Mouse (Mus musculus): ENCODE measurements around the gene Dis3l2. TPM values are rescaled to one million over a fixed set of nuclear protein-coding genes. Genes with fewer than 3 reads are reported as not detected.

The Dis3l2 gene
- polyA plus RNA-seq, 1 experiment, result 5.6 TPM

GRCm38 (mm10) chr1:86762161-86762560 lies 58.6 kb downstream of the Dis3l2 start:
- Histone ChIP-seq H3K27ac (replicated peaks; ENCODE audit: low read depth, low read length) (no peak overlapping the region), H3K4me3 (ENCODE audit: insufficient read depth, low read depth, low read length) (no peak overlapping the region), H3K4me1 (ENCODE audit: control insufficient read depth, insufficient read depth, insufficient read length, low read length) (no peaks in the 10 kb centered on the region)

GRCm38 (mm10) chr1:86801241-86801640 lies 97.6 kb downstream of the Dis3l2 start:
- no peak overlapping the region for H3K27ac ChIP-seq (replicated peaks; ENCODE audit: low read depth, low read length)
- no peak overlapping the region for H3K4me3 ChIP-seq (ENCODE audit: insufficient read depth, low read depth, low read length)
- H3K4me1 ChIP-seq (ENCODE audit: control insufficient read depth, insufficient read depth, insufficient read length, low read length), result no peaks in the 10 kb centered on the region

GRCm38 (mm10) chr1:86811756-86812155 lies 108.1 kb downstream of the Dis3l2 start:
- no peaks in the 10 kb centered on the region; the same call in 1 of the 2 replicates for H3K4me1 ChIP-seq (ENCODE audit: control insufficient read depth, insufficient read depth, insufficient read length, low read length)
- no peak overlapping the region for H3K27ac ChIP-seq (replicated peaks; ENCODE audit: low read depth, low read length)
- no peak overlapping the region for H3K4me3 ChIP-seq (ENCODE audit: insufficient read depth, low read depth, low read length)

- Histone ChIP-seq H3K4me3 (ENCODE audit: insufficient read depth, low read depth, low read length) (no peak overlapping the region), H3K27ac (replicated peaks; ENCODE audit: low read depth, low read length) (no peak overlapping the region), H3K4me1 (ENCODE audit: control insufficient read depth, insufficient read depth, insufficient read length, low read length) (no peaks in the 10 kb centered on the region)
Observed at GRCm38 (mm10) chr1:86822266-86822665, 118.7 kb downstream of the Dis3l2 start.

DNA sequence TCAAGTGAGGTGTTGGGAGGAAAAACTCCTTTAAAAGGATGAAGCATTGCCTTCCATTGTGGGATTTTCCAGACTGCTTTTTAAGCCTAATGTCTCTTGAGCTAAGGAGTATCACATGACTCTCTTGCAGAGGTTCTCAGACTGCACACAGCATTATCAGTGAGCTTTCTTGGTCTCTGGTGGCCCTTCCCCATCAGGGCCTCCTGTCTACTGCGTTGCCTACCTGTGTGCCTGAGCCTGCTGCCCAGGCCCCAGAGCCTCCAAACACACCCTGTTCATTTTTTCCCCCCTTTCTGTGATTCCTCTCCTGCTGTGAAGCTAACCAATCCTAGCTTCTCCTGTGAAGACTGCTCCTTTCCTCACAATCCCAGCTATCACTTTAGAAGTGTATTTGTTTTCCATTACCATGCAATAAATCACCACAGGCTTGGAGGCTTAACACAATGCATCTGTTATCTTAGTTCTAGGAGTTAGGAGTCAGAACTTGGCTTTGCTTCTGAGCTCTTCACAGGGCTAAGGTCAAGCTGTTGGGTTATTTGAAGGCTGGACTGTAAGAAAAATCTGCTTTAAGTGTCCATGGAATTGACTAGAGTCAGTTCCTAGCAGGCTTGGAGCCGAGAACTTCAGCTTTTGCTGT lies 130.9 kb downstream of the Dis3l2 start:
- Histone ChIP-seq H3K27ac (replicated peaks; ENCODE audit: low read depth, low read length) (no peak overlapping the region), H3K4me3 (ENCODE audit: insufficient read depth, low read depth, low read length) (no peak overlapping the region), H3K4me1 (ENCODE audit: control insufficient read depth, insufficient read depth, insufficient read length, low read length) (no peaks in the 10 kb centered on the region)

DNA sequence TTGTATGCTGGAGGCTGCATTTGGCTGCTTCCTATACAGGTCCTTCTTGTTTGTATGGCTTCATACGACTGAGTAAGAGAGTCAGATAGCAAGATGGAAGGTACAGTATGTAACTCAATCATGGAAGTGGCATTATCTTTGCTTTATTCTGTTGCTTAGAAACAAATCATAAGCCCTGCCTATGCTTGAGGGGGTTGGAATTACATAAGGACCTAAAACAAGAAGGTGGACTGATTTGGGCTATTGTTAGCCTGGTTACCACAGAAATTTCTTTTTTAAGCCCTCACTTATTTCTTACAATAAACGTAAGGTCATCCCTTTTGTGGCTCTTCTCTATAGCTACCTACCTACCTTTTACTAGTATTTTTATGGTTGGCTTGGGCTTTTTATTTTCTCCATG lies 131.4 kb downstream of the Dis3l2 start:
- Histone ChIP-seq H3K4me1 (ENCODE audit: control insufficient read depth, insufficient read depth, insufficient read length, low read length) (no peaks in the 10 kb centered on the region), H3K27ac (replicated peaks; ENCODE audit: low read depth, low read length) (no peak overlapping the region), H3K4me3 (ENCODE audit: insufficient read depth, low read depth, low read length) (no peak overlapping the region)

- no peak overlapping the region for H3K27ac ChIP-seq (replicated peaks; ENCODE audit: low read depth, low read length)
- no peak overlapping the region for H3K4me3 ChIP-seq (ENCODE audit: insufficient read depth, low read depth, low read length)
- peaks cover 3% of the 10 kb centered on the region; the same call in 1 of the 2 replicates for H3K4me1 ChIP-seq (ENCODE audit: control insufficient read depth, insufficient read depth, insufficient read length, low read length)
Observed at GRCm38 (mm10) chr1:86850754-86851153, 147.1 kb downstream of the Dis3l2 start.

- H3K4me3 ChIP-seq (ENCODE audit: insufficient read depth, low read depth, low read length), result no peak overlapping the region
- H3K4me1 ChIP-seq (ENCODE audit: control insufficient read depth, insufficient read depth, insufficient read length, low read length), result peaks cover 4% of the 10 kb centered on the region; the same call in 1 of the 2 replicates
- H3K27ac ChIP-seq (replicated peaks; ENCODE audit: low read depth, low read length), result no peak overlapping the region
Observed at GRCm38 (mm10) chr1:86858876-86859275, 155.3 kb downstream of the Dis3l2 start.

DNA sequence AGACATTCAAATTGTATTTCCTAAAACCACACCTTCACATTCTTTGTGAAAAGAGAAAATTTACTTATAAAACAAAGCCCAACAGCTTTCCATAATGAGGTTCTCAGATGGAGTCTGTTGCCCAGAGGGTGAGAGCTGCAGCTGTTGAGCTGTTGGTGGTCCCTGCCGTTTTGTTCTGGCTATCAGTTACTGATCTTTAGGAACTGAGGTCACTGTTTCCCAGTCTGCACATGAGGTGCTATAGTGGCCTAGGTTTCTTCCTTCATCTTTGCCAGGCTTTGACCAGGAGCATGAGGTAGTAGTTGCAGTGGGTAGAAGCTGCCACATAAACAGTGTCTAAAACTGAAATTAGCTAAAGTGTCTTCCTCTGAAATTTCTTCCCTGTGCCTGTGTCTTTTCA lies 155.8 kb downstream of the Dis3l2 start:
- H3K4me1 ChIP-seq (ENCODE audit: control insufficient read depth, insufficient read depth, insufficient read length, low read length), result peaks cover 4% of the 10 kb centered on the region; the same call in 1 of the 2 replicates
- no peak overlapping the region for H3K4me3 ChIP-seq (ENCODE audit: insufficient read depth, low read depth, low read length)
- no peak overlapping the region for H3K27ac ChIP-seq (replicated peaks; ENCODE audit: low read depth, low read length)

DNA sequence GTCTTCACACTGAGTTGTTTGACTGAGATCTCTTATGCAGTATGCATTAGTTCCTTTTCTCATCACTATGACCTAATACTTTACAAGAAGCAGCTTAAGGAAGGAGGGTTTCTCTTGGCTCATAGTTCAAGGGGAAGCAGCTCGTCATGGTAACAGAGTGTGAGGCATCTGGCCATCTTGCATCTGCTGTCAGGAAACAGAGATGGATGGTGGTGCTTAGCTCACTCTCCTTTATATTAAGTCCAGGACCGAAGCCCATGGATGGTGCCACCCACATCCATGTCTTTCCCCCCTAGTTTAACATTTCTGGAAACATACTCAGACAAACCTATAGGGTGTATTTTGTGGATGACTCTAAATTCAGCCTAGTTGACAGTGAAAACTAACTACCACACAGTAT lies 170.1 kb downstream of the Dis3l2 start:
- Histone ChIP-seq H3K4me1 (ENCODE audit: control insufficient read depth, insufficient read depth, insufficient read length, low read length) (no peaks in the 10 kb centered on the region), H3K27ac (replicated peaks; ENCODE audit: low read depth, low read length) (no peak overlapping the region)

DNA sequence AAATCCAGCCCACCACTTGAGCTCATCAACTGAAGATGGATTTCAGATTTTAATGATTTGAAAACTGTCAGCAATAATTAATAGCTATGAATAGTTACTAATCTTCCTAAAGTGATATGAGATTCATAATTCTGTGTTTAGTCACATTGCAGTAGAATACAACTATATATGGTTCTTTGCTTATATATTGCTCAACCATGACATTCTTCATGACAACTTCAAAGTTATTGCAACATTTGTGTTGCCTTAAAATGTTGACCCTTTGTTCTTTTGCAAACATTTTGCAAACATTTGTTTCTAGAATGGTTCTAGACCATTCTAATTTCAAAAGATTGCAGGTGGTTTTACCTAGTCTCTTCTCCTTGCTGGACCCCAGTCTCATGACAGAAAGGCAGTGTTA lies 175.1 kb downstream of the Dis3l2 start:
- Histone ChIP-seq H3K4me1 (ENCODE audit: control insufficient read depth, insufficient read depth, insufficient read length, low read length) (no peaks in the 10 kb centered on the region), H3K4me3 (ENCODE audit: insufficient read depth, low read depth, low read length) (no peak overlapping the region), H3K27ac (replicated peaks; ENCODE audit: low read depth, low read length) (no peak overlapping the region)

More for the DNA sequence above, 170.1 kb downstream of the Dis3l2 start:
- H3K4me3 ChIP-seq (ENCODE audit: insufficient read depth, low read depth, low read length), result no peak overlapping the region

DNA sequence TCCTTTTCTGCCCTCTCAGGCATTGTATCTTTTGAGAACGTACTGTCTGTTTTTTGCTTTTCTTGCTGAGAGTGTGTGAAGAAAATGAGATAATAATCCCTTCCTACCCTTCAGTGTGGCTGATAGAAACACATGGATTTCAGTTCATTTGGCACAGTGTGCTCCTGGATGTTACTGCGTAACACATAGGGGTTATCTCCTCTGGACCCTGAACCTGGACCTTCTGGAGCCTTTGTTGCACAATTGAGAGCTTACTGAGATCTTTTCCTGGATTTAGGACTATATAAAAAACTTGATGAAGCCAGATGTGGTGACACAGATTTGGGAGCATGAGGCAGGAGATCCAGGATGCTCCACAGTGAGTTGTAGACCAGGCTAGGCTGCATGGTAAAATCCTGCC lies 175.9 kb downstream of the Dis3l2 start:
- Histone ChIP-seq H3K4me1 (ENCODE audit: control insufficient read depth, insufficient read depth, insufficient read length, low read length) (no peaks in the 10 kb centered on the region), H3K4me3 (ENCODE audit: insufficient read depth, low read depth, low read length) (no peak overlapping the region), H3K27ac (replicated peaks; ENCODE audit: low read depth, low read length) (no peak overlapping the region)

DNA sequence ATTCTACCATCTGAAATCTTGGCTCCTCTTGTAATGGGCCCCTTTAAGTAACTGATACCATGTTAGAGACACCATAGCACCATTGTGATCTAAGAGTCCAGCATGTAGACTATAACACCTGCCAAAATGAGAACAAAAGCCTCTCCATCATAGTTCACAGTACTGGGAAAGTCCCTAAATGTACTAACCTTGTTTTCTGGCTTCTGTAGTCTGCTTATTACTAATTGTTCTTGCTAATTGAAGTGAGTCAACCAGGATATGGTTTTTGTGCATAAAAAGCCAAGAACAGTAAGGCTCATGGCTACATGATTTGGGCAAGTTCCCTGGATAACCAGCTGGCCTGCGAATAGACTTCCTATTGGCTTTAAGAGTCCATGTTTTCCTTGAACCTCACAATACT lies 183.5 kb downstream of the Dis3l2 start:
- H3K4me3 ChIP-seq (ENCODE audit: insufficient read depth, low read depth, low read length), result no peak overlapping the region
- no peaks in the 10 kb centered on the region for H3K4me1 ChIP-seq (ENCODE audit: control insufficient read depth, insufficient read depth, insufficient read length, low read length)
- no peak overlapping the region for H3K27ac ChIP-seq (replicated peaks; ENCODE audit: low read depth, low read length)

- Histone ChIP-seq H3K27ac (replicated peaks; ENCODE audit: low read depth, low read length) (no peak overlapping the region), H3K4me3 (ENCODE audit: insufficient read depth, low read depth, low read length) (no peak overlapping the region), H3K4me1 (ENCODE audit: control insufficient read depth, insufficient read depth, insufficient read length, low read length) (no peaks in the 10 kb centered on the region)
Observed at GRCm38 (mm10) chr1:86912481-86912880, 208.9 kb downstream of the Dis3l2 start.

- Histone ChIP-seq H3K4me1 (ENCODE audit: control insufficient read depth, insufficient read depth, insufficient read length, low read length) (no peaks in the 10 kb centered on the region), H3K27ac (replicated peaks; ENCODE audit: low read depth, low read length) (no peak overlapping the region), H3K4me3 (ENCODE audit: insufficient read depth, low read depth, low read length) (no peak overlapping the region)
Observed at GRCm38 (mm10) chr1:86913896-86914295, 210.3 kb downstream of the Dis3l2 start.

DNA sequence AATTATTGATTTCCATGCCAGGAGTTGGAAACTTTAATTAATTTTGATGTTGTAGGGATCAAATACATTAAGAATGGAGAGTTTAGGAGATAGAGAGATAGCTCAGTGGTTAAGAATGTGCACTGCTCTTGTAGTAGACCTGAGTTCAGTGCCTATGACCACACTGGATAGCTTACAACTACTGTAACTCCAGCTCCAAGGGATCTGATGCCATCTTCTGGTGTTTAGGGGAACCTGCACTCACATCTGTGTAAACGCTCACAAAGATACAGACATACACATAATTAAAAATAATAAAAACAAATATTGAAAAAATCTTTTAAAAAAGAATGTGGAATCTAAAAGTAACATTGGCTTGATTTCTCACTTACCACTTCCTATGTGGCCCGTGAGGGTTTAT lies 211.1 kb downstream of the Dis3l2 start:
- no peak overlapping the region for H3K4me3 ChIP-seq (ENCODE audit: insufficient read depth, low read depth, low read length)
- H3K4me1 ChIP-seq (ENCODE audit: control insufficient read depth, insufficient read depth, insufficient read length, low read length), result no peaks in the 10 kb centered on the region
- no peak overlapping the region for H3K27ac ChIP-seq (replicated peaks; ENCODE audit: low read depth, low read length)
